Mouse (Mus musculus) left cerebral cortex, adult 18-20 months (tissue): Measurements from ENCODE around the gene Gm7534. TPM values are rescaled to one million over a fixed set of nuclear protein-coding genes. Genes with fewer than 3 reads are reported as not detected.
A peak's percentile ranks its signal among the peaks of the same experiment; 100 is the strongest.

ENCODE experiments used
- DNase-seq, 2 experiments: peaks; one replicate each; pipeline ENCODE4 v3.0.0; 2021 to 2022; ENCODE audit warnings: low spot score in 2 of 2, mixed read lengths in 1 of 2
- total RNA-seq, 2 experiments: library from RNA; stranded (reverse); gene quantifications; 2 replicates each; pipeline ENCODE4 v1.2.3; 2021

Gm7534 gene
- total RNA-seq, 2 experiments from 2014 or later: not detected

DNA sequence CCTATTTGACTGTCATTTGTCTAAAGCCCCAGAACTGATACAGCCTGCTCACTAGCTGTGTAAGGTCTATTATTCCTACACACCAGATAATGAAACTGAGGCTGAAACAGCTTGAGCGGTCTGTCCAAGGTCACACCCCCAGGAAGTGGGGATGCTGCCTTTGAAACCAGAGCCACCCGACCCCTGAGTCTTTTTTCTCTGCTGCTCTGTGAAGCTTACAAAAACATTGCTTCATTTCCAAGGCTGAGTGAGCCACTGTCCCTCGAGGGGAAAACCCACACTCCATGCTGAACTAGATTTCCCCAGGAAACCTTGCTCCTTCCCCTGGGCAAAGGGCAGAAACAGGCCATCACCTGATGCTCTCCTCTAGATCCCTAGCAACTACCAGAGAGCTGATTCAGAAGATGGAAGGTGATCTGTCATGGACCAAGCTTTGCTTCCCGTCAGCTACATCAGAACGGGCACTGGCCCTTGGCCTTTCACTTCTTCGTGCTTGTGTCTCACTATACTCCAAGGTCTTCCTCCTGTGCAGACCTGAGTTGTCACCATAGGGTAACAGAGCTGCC, 3.8 kb upstream of the Gm7534 start:
- DNase-seq: no peak

DNA sequence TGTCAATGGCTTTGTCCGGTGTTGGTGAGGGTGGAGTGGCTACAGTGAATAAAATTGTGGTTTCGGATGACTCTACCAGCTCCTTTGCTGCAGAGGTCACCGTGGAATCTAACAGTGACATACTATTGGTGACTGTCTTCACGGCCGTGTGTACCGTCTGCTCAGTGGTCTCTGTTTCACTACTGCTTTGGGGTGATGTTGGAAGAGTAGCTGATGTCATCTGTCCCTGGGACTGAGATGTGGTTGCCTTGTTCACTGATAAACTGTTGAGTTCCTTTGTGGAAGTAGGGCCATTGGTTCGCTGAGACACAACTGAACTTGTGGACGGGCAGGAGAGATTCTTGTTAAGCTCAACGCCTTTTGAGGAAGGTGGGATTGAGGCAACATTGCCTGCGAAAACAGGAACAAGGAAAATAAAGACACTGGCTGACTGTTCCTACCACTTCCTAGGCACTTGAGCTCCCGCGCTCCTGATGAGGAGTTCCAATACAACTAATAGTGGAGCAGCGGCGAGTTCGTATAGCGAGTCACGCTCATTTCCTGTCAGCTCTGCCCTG, 614 bp upstream of the Gm7534 start:
- no peak for DNase-seq

DNA sequence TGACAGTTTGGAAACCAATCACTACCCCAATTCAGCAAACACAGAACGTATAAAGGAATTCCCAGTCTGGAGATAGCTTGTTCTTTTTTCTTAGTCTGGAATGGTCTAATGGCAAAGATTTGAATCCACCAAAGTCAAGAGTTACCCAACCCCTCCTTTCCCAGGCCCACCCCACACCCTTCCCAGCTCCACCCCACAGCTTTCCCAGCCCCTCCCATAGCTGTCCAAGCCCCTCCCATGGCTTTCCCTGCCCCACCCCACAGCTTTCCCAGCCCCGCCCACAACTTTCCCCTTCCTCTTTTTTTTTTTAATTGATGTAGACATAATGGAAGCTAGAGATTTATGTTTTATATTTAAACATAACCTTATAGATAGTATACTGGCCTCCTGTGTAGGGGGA, 3.4 kb downstream of the Gm7534 start:
- no peak for DNase-seq

DNA sequence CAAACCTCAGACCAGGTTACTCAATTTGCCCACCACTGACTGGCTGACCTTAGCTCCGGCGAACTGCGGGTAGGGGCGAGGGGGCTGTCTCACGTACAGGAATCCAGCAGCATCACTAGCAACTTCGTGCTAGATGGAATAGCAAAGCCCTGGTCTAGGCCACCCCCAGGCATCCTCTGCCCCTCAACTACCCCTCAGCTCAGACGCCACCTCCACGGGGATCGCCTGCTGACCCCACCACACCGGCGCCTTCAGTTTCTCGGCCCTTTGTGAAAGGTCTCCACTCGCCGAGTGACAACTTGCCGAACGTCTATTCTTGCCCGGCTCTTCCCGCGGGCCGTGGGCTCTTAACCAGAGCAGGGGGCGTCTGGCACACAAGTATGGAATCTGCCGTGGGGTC, 16.5 kb downstream of the Gm7534 start:
- no peak for DNase-seq

DNA sequence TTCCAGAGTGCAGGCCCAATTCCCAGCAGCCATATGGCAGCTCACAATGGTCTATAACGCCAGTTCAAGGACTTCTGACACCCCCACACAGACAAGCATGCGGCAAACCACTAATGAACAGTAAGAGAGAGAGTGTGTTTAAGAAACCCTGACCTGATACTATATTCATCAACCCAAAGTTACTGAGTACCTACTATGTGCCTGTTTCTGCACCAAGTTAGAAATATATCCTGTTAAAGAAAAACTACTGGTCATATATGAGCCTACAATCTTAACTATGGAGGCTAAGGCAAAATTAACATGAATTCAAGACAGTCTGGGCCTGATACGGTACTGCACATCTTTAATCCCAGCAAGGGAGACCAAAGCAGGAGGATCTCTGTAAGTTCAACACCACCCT, 17.2 kb downstream of the Gm7534 start:
- no peak for DNase-seq

DNA sequence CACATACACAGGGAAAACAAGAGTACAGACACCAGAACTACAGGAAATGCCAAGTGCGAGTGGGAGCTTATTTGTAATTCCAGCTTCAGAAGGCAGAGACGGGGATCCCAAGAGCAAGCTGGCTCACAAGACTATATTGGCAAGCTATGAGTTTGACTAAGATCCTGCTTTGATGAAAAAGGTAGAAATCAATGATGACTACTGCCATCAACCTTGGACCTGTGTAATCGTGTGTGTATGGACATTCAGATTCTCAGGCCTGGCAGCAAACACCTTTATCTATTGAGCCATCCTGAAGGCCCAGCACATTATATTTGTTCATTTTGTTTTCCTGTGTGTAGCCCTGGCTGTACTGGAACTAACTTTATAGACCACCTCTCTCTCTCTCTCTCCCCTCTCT, 19.1 kb downstream of the Gm7534 start:
- no peak for DNase-seq

DNA sequence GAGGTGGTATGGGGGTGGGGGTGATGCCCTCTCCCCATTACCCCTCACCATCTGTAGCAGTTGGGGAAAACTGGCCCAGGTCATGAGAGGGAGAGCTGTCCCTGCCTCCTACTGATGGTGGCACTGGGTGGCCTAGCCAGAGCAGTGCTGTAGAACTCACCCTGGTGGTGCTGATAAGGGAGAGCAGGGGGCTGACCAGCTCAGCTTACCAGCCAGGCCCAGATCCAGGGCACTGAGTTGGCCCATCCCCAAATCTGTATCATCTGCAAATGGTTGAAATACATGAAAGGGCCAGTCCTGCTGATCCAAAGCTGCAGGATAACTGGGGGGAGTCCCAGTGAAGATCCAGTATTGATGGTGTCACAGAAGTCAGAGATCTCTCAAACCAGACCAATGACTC, 21.0 kb downstream of the Gm7534 start:
- no peak for DNase-seq

DNA sequence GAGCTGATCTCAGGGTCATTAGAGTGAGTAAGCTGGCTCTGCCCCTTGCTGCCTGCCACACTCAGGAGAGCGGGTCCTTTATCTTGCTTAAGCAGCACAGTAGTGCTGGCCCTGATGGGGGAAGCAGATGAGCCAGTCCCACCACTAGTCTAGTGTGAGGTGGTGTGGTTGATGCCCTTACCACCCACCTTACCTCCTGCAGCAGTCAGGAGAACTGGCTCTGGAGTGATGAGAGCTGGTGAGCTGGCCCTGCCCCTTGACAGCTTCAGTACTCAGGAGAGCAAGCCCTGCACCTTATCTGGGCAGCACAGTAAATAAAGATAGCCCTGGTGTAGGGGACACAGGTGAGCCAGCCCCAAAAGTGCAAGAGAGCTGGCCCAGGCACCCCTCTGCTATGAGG, 21.7 kb downstream of the Gm7534 start:
- DNase-seq: no peak

DNA sequence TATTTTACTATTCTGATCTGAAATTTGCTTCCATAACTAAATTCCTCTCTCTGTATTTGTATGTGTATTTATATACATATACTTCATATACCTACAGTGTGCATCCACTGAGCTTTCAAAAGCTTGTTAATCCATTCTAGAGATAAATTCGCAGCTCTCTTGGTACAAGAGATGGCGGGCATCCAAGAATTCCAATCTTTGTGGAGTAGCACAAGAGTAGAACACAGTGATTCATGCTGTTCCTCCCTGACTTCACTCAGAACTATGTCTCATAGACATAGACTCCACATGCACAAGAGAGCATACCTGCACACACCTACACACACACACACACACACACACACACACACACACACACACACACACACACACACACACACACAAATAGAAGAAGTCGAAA, 30.4 kb downstream of the Gm7534 start:
- DNase-seq: peak; percentile 28 to 43

DNA sequence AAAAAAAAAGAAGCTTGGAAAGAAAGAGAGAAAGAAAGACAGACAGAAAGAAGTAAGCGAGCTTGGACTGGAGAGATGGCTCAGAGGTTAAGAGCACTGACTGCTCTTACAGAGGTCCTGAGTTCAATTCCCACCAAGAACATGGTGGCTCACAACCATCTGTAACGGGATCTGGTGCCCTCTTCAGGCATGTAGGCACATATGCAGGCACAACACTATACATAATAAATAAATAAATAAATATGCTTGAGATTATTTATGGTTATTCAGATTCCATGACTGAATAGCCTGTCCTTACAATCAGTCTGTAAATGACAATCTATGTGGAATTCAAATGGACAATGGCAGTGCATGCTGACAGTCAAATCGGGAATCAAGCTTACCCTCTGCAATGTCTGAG, 35.9 kb downstream of the Gm7534 start:
- DNase-seq: no peak

DNA sequence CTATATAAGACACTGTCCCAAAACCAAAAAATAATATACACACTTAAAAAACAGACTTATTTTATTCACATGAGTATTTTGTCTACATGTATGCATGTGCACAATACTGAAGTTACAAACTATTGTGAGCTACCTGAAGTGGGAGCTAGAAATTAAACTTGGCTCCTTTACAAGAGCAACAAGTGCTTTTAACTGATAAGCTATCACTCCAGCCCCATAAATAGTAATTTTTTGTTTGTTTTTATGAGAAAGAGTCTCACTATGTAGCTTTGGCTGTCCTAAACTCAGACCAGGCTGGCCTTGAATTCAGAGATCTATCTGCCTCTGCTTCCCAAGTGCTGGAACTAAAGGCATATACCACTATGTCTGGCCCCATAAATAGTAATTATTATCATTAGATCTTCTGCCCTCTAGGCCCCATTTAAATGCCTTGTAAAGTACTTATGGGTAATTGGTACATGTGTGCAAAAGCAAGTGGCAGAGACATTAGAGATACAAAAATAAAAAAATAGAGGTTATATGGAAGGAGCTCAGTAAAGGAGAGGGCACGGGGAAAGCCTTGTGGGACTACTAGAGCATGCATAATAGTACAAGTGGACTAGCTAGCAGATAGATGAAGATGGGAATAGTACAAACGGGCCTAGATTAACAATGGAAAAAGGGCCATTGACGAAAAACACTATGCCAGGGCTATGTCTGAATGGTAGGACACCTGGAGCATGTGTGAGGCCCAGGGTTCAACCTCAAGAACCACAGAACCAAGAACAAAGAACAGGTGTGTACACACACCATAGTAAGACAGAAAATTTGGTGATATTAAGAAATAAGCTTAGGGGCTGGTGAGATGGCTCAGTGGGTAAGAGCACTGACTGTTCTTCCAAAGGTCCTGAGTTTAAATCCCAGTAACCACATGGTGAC, 37.0 kb downstream of the Gm7534 start:
- DNase-seq: no peak

DNA sequence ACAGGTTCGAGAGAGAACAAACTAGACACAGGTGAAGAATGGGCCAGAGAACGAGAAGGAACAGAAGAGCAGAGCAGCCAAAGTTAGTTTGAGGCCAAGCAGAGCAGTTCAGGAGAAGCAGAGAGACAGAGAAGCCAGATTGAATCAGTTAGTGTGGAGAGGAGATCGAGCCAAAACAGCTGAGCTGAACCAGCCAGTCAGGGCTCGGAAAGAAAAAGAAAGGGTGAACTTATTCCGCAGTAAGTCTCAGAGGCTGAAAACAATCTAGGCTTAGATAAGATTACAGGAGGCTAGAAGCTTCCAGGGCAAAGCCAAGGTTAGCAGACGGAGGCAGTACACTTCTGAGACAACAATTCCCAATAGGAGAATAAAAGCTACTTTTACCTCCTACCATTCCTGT, 37.8 kb downstream of the Gm7534 start:
- DNase-seq: no peak

DNA sequence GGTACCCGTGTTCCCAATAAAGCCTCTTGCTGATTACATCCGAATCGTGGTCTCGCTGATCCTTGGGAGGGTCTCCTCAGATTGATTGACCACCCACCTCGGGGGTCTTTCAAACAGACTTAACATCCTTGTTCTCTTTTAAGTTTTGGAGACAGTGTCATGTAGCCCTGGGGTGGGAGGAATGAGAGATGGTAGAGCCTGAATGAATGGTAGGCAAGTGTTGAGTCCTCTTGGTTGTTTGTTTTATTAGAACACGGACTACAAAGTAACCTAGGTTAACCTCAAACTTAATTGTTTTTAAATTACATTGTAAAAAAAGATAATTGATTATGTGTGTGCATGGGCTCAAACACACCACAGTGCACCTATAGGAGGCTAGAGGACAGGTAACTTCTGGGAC, 38.2 kb downstream of the Gm7534 start:
- DNase-seq: no peak

DNA sequence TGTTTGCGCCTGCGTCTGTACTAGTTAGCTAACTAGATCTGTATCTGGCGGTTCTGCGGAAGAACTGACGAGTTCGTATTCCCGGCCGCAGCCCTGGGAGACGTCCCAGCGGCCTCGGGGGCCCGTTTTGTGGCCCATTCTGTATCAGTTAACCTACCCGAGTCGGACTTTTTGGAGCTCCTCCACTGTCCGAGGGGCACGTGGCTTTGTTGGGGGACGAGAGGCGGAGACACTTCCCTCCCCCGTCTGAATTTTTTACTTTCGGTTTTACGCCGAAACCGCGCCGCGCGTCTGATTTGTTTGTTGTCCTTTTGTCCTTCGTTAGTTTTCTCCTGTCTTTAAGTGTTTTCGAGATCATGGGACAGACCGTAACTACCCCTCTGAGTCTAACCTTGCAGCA, 42.7 kb downstream of the Gm7534 start:
- peak; percentile 7 to 22 for DNase-seq

DNA sequence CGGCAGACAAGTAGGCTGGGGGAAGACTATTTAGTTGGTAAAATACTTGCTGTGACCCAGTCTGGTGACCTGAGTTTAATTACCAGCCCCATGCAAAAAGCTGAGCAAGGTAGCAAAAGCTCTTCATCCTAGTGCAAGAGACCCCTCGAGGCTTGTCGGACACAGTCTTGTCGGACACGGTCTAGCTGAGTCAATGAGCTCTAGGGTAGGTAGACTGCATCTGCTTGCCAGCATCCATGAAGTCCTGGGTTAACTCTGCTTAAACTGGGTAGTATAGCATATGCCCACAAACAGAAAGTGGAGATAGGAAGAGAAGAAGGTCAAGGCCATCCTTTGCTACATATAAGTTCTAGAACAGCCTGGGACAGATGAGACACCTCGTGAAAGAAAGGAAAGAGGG, 44.0 kb downstream of the Gm7534 start:
- DNase-seq: no peak

DNA sequence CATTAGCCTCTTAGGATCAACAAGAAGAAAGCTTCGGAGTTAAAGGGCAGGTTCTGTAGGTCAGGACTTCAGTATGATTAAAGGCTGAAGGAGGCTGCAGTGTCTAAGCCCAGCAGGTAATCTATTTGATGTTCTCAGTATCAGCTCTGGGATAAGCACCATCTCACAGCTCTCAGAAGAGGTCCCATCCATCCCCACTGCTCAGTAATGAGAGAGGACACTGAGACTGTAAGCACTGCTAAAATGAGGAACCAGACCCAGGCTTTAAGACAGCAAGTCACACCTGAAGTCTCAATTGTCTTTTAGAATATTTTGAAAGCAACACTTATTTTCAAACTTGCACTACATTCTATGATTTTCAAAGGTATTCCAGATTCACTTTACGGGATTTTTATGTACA, 45.2 kb downstream of the Gm7534 start:
- DNase-seq: no peak

DNA sequence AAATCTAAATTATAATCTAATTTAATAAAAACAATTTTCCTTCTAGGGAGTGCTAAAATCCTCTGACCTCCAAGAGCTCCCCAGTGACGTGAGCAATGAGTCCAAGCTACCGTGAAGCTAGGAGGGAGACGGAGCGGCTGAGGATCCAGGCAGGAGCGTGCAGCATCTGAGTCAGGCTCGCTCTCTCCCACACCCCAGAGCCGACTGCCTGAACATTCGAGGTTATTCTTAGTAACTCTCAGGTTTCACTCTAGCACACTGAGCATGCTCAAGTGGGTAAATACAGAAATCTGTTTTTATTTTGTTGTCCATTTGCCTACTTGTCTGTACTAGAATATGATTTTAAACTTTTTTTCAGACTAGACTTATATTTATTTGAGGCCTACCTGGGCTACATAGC, 46.1 kb downstream of the Gm7534 start:
- DNase-seq: peak; percentile 60 to 62

DNA sequence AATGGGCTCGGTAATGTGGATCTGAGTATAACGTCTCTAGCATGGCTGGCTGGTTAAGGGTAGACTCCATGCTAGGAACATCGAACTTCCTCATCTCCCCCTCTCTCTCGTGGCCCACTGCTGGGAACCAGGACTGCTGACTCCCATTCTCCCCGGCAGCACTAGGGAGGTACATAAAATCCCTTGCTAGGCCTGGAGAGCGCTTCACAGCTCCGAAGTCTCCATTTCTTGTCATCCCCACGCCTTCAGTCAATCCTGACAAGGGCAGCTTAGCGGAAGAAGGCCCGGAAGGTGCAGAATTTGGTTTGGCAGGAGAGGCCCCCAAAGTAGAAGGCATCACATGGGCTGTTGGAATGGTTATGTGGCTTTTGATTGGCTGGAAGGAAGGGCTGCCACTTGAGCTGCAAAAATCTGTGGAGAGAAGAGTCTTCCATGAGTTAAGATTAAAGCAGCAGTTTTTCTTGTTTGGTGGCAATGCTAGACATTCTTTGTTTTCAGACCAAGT, 46.8 kb downstream of the Gm7534 start:
- no peak for DNase-seq

DNA sequence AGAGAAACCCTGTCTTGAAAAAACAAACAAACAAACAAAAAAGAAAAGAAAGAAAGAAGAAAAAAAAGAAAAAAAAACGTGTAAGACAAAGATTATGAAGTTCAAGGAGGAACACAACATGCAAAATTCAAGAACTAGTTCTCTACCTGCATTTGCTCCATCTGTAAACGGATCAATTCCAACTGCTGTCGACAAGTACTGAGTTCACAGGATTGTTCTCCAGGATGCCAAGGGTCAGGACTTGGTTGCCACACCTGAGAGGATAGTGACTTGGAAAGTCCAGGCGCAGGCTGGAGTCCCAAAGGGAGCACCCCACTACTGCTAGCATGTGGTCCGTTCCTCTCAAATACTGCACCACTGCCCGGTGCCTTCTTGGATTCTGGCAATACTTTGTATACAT, 47.3 kb downstream of the Gm7534 start:
- DNase-seq: no peak

DNA sequence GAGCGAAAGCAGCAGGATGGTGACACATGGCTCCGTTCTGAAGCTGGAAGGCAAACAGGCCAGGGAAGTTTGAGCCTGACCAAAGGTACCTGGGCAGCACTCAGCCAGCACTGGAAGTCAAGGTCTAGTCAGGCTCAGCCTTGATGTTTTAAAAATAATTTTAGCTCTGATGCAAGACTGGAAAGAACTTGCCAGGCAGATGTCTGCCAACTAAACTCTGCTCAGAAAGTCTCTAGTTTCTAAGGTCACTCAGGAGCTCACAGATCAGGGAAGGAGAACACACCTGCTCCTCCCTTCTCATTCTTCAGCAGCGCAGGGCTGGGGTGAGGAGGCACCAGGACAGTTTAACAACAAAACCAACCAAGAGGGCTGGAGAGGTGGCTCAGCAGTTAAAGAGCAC, 48.5 kb downstream of the Gm7534 start:
- no peak for DNase-seq

DNA sequence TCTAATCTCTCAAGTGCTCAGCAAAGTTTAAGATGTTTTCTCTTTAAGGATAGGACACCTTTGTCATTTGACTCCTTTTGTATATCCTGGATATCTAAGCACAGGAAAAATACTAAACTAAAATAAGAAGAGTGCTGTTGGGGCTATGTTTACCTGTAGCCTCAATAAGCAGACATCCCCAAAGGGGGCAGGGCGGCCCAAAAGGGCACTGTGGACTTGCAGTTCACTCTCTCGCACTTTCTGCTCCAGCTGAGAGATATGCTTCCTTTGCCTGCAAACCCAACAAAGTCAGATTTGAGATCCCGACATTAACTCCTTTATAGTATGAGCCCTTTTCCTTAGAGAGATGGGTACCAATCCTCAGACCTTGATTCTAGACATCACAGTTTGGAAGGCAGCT, 49.1 kb downstream of the Gm7534 start:
- no peak for DNase-seq

DNA sequence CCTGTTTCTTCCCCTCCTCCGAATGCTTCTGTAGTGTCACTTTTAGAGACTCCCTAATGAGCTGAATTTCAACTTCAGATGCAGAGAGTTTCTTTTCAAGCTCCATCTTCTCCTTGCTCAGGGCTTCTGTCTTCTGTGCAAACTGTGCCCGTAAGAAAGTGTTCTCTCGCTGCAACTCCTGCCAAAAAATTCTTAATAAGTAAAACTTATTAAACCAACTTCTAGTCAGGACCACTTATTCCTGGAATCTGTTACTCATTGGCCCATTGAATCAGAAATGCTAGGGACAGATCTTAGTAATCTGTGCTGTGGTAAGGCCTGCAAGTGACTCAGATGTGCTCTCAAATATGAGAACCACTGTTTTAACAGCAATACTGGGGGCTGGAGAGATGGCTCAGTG, 50.7 kb downstream of the Gm7534 start:
- no peak for DNase-seq

DNA sequence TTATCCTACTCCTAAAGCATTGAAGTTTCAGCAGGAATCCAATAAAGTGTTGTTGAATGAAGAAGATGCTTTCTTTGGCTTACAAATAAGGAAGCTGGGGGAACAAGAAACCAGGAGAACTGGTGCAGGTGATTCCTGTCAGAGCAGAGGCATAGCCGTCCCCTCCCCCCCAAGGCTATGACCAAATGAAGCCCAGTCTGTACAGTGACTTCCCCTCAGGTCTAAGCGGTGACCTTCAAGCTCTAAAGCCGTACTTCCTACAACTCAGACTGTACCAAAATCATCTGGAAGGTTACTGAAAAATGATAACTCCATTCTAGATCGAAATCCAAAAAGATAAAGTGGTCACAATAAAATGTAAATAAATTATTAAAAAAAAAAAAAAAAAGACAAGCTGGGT, 53.4 kb downstream of the Gm7534 start:
- no peak for DNase-seq
